Mouse (Mus musculus) c-Kit-positive CD71-positive TER-119-negative erythroid progenitor cells, embryonic 14.5 days (primary cell): ENCODE data around the gene Shb.
A peak's percentile ranks its signal among the peaks of the same experiment; 100 is the strongest.

ENCODE experiments used
- DNase-seq: peaks from one replicate; pipeline ENCODE4 v3.0.0-alpha.2; 2013; ENCODE audit warnings: low read depth

Shb gene

GRCm38 (mm10) chr4:45503816-45504215 is 28.5 kb downstream of the Shb start:
- no peak for DNase-seq

- DNase-seq = no peak
Measured at GRCm38 (mm10) chr4:45503380-45503779, 28.9 kb downstream of the Shb start.

- DNase-seq = no peak
Measured at GRCm38 (mm10) chr4:45502002-45502401, 30.3 kb downstream of the Shb start.

GRCm38 (mm10) chr4:45500381-45500780 is 31.9 kb downstream of the Shb start:
- no peak for DNase-seq

GRCm38 (mm10) chr4:45499556-45499955 is 32.7 kb downstream of the Shb start:
- no peak for DNase-seq

GRCm38 (mm10) chr4:45499081-45499480 is 33.2 kb downstream of the Shb start:
- no peak for DNase-seq

GRCm38 (mm10) chr4:45498345-45498744 is 33.9 kb downstream of the Shb start:
- no peak for DNase-seq

- no peak for DNase-seq
Measured at GRCm38 (mm10) chr4:45497282-45497681, 35.0 kb downstream of the Shb start.

GRCm38 (mm10) chr4:45495531-45496201 is 36.6 kb downstream of the Shb start:
- DNase-seq = no peak

GRCm38 (mm10) chr4:45493786-45494400 is 38.4 kb downstream of the Shb start:
- no peak for DNase-seq

GRCm38 (mm10) chr4:45493118-45493517 is 39.2 kb downstream of the Shb start:
- DNase-seq = peak; percentile 45

- no peak for DNase-seq
Measured at GRCm38 (mm10) chr4:45492681-45493081, 39.6 kb downstream of the Shb start.

- DNase-seq = no peak
Measured at GRCm38 (mm10) chr4:45491685-45492601, 40.3 kb downstream of the Shb start.

GRCm38 (mm10) chr4:45491119-45491679 is 41.1 kb downstream of the Shb start:
- no peak for DNase-seq

- no peak for DNase-seq
Measured at GRCm38 (mm10) chr4:45490036-45490752, 42.1 kb downstream of the Shb start.

- DNase-seq = no peak
Measured at GRCm38 (mm10) chr4:45489141-45490035, 42.9 kb downstream of the Shb start.

GRCm38 (mm10) chr4:45487681-45488081 is 44.6 kb downstream of the Shb start:
- DNase-seq = no peak

GRCm38 (mm10) chr4:45485024-45485423 is 47.2 kb downstream of the Shb start:
- DNase-seq = no peak

- peak; percentile 51 for DNase-seq
Measured at GRCm38 (mm10) chr4:45483271-45484245, 48.7 kb downstream of the Shb start.

- DNase-seq = no peak
Measured at GRCm38 (mm10) chr4:45482271-45482670, 50.0 kb downstream of the Shb start.
